Mouse (Mus musculus): ENCODE measurements at regions not wholly inside any gene's neighbourhood (a gene's known extent, or its start where the extent isn't known, plus 50 kb on each side); places are given as distances from the start of the nearest gene placed in this dataset.

GRCm38 (mm10) chr19:52534758-52535157, 270.7 kb downstream of the Ins1 start:
- DNase-seq, result peak in 1 of 2 experiments; percentile 0

- no peak for DNase-seq
These were observed 261.4 kb downstream of the Ins1 start for GRCm38 (mm10) chr19:52525509-52525908.

GRCm38 (mm10) chr19:52503331-52503730, 239.2 kb downstream of the Ins1 start:
- no peak for DNase-seq
